Mouse (Mus musculus) embryonic facial prominence, embryonic 12.5 days (tissue): ENCODE data around the gene Baz1a. TPM values are rescaled to one million over a fixed set of nuclear protein-coding genes. Genes with fewer than 3 reads are reported as not detected.

Source experiments
- ATAC-seq: fragments of 200-750 bp; cut with Nextera tagmentation; 2 replicates; pipeline ENCODE4 v1.8.0; 2017; ENCODE audit not compliant: insufficient number of reproducible peaks, insufficient read depth, low FRiP score, low TSS enrichment
- H3K27ac ChIP-seq: fragments of 300-500 bp; sonication (generic); 2 replicates; pipeline ENCODE4 v1.5.1; 2016; ENCODE audit warnings: mild to moderate bottlenecking
- H3K27me3 ChIP-seq: fragments of 300-500 bp; sonication (generic); 2 replicates; pipeline ENCODE4 v1.6.1; 2016; ENCODE audit warnings: mild to moderate bottlenecking, moderate library complexity
- H3K36me3 ChIP-seq: fragments of 300-500 bp; sonication (generic); 2 replicates; pipeline ENCODE4 v1.6.1; 2016; ENCODE audit warnings: mild to moderate bottlenecking
- H3K4me1 ChIP-seq: fragments of 300-500 bp; sonication (generic); 2 replicates; pipeline ENCODE4 v1.6.1; 2016
- H3K4me2 ChIP-seq: fragments of 300-500 bp; sonication (generic); replicated peaks from 2 replicates; pipeline ENCODE4 v1.6.1; 2016; ENCODE audit warnings: mild to moderate bottlenecking, moderate library complexity
- H3K4me3 ChIP-seq: fragments of 300-500 bp; sonication (generic); 2 replicates; pipeline ENCODE4 v1.5.1; 2016; ENCODE audit warnings: mild to moderate bottlenecking
- H3K9ac ChIP-seq: fragments of 300-500 bp; sonication (generic); 2 replicates; pipeline ENCODE4 v1.6.1; 2016; ENCODE audit warnings: mild to moderate bottlenecking, moderate library complexity
- H3K9me3 ChIP-seq: fragments of 300-500 bp; sonication (generic); 2 replicates; pipeline ENCODE4 v1.6.1; 2016; ENCODE audit warnings: mild to moderate bottlenecking, moderate library complexity
- WGBS: fragments of 180-500 bp; shearing (Covaris S2); methylation state at CpG from one replicate; pipeline ENCODE4 v1.1.7; 2016; 5-methylcytosine and 5-hydroxymethylcytosine counted together
- polyA plus RNA-seq: library from polyadenylated mRNA; unstranded; fragments of >200 nt; fragmentation: Nextera tagmentation; extraction: Ambion mirVana; gene quantifications from 2 replicates; pipeline ENCODE4 v1.2.1, GENCODE M21; 2016

Baz1a gene
- polyA plus RNA-seq, 1 experiment from 2014 or later, result 34.3 TPM

GRCm38 (mm10) chr12:54877875-54878274 lies 136.3 kb downstream of the Baz1a start:
- H3K4me1 ChIP-seq, result no peaks in the 10 kb centered on the region
- no peaks in the 10 kb centered on the region for H3K9me3 ChIP-seq
- ATAC-seq, result no peak
- no peak overlapping the region for H3K27ac ChIP-seq
- H3K4me2 ChIP-seq, result no peak overlapping the region
- no peaks in the 10 kb centered on the region for H3K27me3 ChIP-seq
- no peaks in the 10 kb centered on the region for H3K36me3 ChIP-seq
- WGBS, result 83% methylated on average over 1 of the region's 1 CpGs
- H3K4me3 ChIP-seq, result no peak overlapping the region
- H3K9ac ChIP-seq, result no peak overlapping the region

- Histone ChIP-seq H3K4me3 (no peak overlapping the region), H3K27me3 (no peaks in the 10 kb centered on the region), H3K9me3 (no peaks in the 10 kb centered on the region), H3K36me3 (no peaks in the 10 kb centered on the region), H3K4me2 (no peak overlapping the region), H3K4me1 (no peaks in the 10 kb centered on the region), H3K9ac (no peak overlapping the region), H3K27ac (no peak overlapping the region)
- ATAC-seq, result no peak
- WGBS, result 24% methylated on average over 5 of the region's 5 CpGs
Measured at GRCm38 (mm10) chr12:54876879-54877278, 137.3 kb downstream of the Baz1a start.

- Histone ChIP-seq H3K4me3 (no peak overlapping the region), H3K9me3 (no peaks in the 10 kb centered on the region), H3K4me2 (no peak overlapping the region), H3K36me3 (no peaks in the 10 kb centered on the region), H3K27me3 (no peaks in the 10 kb centered on the region), H3K4me1 (no peaks in the 10 kb centered on the region), H3K27ac (no peak overlapping the region), H3K9ac (no peak overlapping the region)
- no peak for ATAC-seq
- WGBS, result 52% methylated on average over 6 of the region's 6 CpGs
Measured at GRCm38 (mm10) chr12:54874711-54875110, 139.4 kb downstream of the Baz1a start.

- Histone ChIP-seq H3K27ac (peak within 1 kb of the TSS; percentile 97), H3K27me3 (no peaks in the 10 kb centered on the region), H3K36me3 (peaks cover 11% of the 10 kb centered on the region), H3K4me3 (peak within 1 kb of the TSS; percentile 82), H3K9me3 (no peaks in the 10 kb centered on the region), H3K9ac (peak within 1 kb of the TSS; percentile 89), H3K4me2 (peak within 1 kb of the TSS; percentile 65), H3K4me1 (peaks cover 8% of the 10 kb centered on the region; the same call in 1 of the 2 replicates)
- peak; percentile 91 for ATAC-seq
- WGBS, result 1% methylated on average over 45 of the region's 82 CpGs
Measured at GRCm38 (mm10) chr12:54862606-54863535, 151.3 kb downstream of the Baz1a start, which contains the start of gene Cfl2. TSS of gene Cfl2 (minus strand) at chr12:54862877.

GRCm38 (mm10) chr12:54861991-54862605 lies 152.1 kb downstream of the Baz1a start:
- Histone ChIP-seq H3K4me3 (peak overlapping the region; percentile 82), H3K27ac (peak overlapping the region; percentile 97), H3K4me2 (peak overlapping the region; percentile 65), H3K27me3 (no peaks in the 10 kb centered on the region), H3K4me1 (peaks cover 8% of the 10 kb centered on the region; the same call in 1 of the 2 replicates), H3K9ac (peak overlapping the region; percentile 89), H3K9me3 (no peaks in the 10 kb centered on the region), H3K36me3 (peaks cover 19% of the 10 kb centered on the region)
- ATAC-seq, result no peak; the same call in 1 of the 2 replicates
- 1% methylated on average over 36 of the region's 36 CpGs for WGBS

- WGBS, result 58% methylated on average over 6 of the region's 6 CpGs
- no peaks in the 10 kb centered on the region for H3K27me3 ChIP-seq
- H3K9ac ChIP-seq, result no peak overlapping the region
- no peak overlapping the region for H3K27ac ChIP-seq
- H3K4me3 ChIP-seq, result no peak overlapping the region
- ATAC-seq, result no peak
- H3K36me3 ChIP-seq, result peaks cover 33% of the 10 kb centered on the region
- peaks cover 8% of the 10 kb centered on the region; the same call in 1 of the 2 replicates for H3K4me1 ChIP-seq
- no peak overlapping the region for H3K4me2 ChIP-seq
- no peaks in the 10 kb centered on the region for H3K9me3 ChIP-seq
Measured at GRCm38 (mm10) chr12:54859531-54859930, 154.6 kb downstream of the Baz1a start.

GRCm38 (mm10) chr12:54850551-54850950 lies 163.6 kb downstream of the Baz1a start:
- WGBS, result 90% methylated on average over 2 of the region's 2 CpGs
- H3K9me3 ChIP-seq, result no peaks in the 10 kb centered on the region
- no peak overlapping the region for H3K4me2 ChIP-seq
- H3K4me3 ChIP-seq, result no peak overlapping the region
- ATAC-seq, result no peak
- peaks cover 6% of the 10 kb centered on the region; the same call in 1 of the 2 replicates for H3K36me3 ChIP-seq
- H3K27ac ChIP-seq, result no peak overlapping the region
- no peaks in the 10 kb centered on the region for H3K27me3 ChIP-seq
- H3K4me1 ChIP-seq, result no peaks in the 10 kb centered on the region
- H3K9ac ChIP-seq, result no peak overlapping the region

GRCm38 (mm10) chr12:54844415-54844814 lies 169.7 kb downstream of the Baz1a start:
- Histone ChIP-seq H3K4me3 (no peak overlapping the region), H3K9ac (no peak overlapping the region)
- ATAC-seq, result no peak

More at GRCm38 (mm10) chr12:54844415-54844814, 169.7 kb downstream of the Baz1a start:
- H3K27ac ChIP-seq, result no peak overlapping the region
- H3K9me3 ChIP-seq, result no peaks in the 10 kb centered on the region
- H3K4me2 ChIP-seq, result no peak overlapping the region
- H3K4me1 ChIP-seq, result no peaks in the 10 kb centered on the region
- no peaks in the 10 kb centered on the region for H3K27me3 ChIP-seq
- no peaks in the 10 kb centered on the region for H3K36me3 ChIP-seq

Other genes with a start within 250 kb of the Baz1a start
- gene Snx6, start 218.6 kb downstream of the Baz1a start, polyA plus RNA-seq, result 211 and 229 TPM in 2 replicates
- 166 TPM in 2 replicates for gene Cfl2, start 151.5 kb downstream of the Baz1a start, polyA plus RNA-seq
- gene Gm20403, start 27.8 kb downstream of the Baz1a start, polyA plus RNA-seq, result not detected in 2 replicates
- gene 2700097O09Rik, start 65.8 kb upstream of the Baz1a start, polyA plus RNA-seq, result 40.8 and 46.7 TPM in 2 replicates
- gene Srp54a, start 65.9 kb upstream of the Baz1a start, polyA plus RNA-seq, result 157 and 179 TPM in 2 replicates
- gene Fam177a, start 110.1 kb upstream of the Baz1a start, polyA plus RNA-seq, result 19.5 and 24.4 TPM in 2 replicates
- 62.9 and 64.4 TPM in 2 replicates for gene Srp54b, start 140.8 kb upstream of the Baz1a start, polyA plus RNA-seq
- gene 1700047I17Rik2, start 185.2 kb upstream of the Baz1a start, polyA plus RNA-seq, result 6.2 TPM in 1 of 2 replicates, not detected in the other
- 73.0 and 74.5 TPM in 2 replicates for gene Srp54c, start 215.8 kb upstream of the Baz1a start, polyA plus RNA-seq